Mouse (Mus musculus) cerebellum, adult 8-10 months (tissue): Measurements from ENCODE around the gene Mrpl47.
A peak's percentile ranks its signal among the peaks of the same experiment; 100 is the strongest.
"Not testable (repeated sequence)": the region's sequence is repeated elsewhere in the genome, so short reads cannot be mapped to it uniquely, and the experiment has no call there.

Experiments
- DNase-seq: peaks from one replicate; pipeline ENCODE4 v3.0.0; 2022

Gene Mrpl47

GRCm38 (mm10) chr3:32705647-32706348, 31.6 kb downstream of the Mrpl47 start, which contains the start of gene Actl6a:
Gene Actl6a (plus strand): TSS chr3:32706298.
- DNase-seq, result not testable (repeated sequence)

- not testable (repeated sequence) for DNase-seq
These were observed 32.8 kb downstream of the Mrpl47 start for GRCm38 (mm10) chr3:32704632-32705031.

- not testable (repeated sequence) for DNase-seq
These were observed 33.4 kb downstream of the Mrpl47 start for GRCm38 (mm10) chr3:32704021-32704420.

GRCm38 (mm10) chr3:32698228-32698863, 39.1 kb downstream of the Mrpl47 start:
- DNase-seq, result peak; percentile 61

GRCm38 (mm10) chr3:32695583-32695980, 41.8 kb downstream of the Mrpl47 start:
- DNase-seq, result no peak

- no peak for DNase-seq
These were observed 42.4 kb downstream of the Mrpl47 start for GRCm38 (mm10) chr3:32694737-32695582.

GRCm38 (mm10) chr3:32694211-32694610, 43.2 kb downstream of the Mrpl47 start:
- DNase-seq, result no peak

GRCm38 (mm10) chr3:32691841-32692240, 45.6 kb downstream of the Mrpl47 start:
- DNase-seq, result no peak

GRCm38 (mm10) chr3:32690901-32691300, 46.5 kb downstream of the Mrpl47 start:
- no peak for DNase-seq

GRCm38 (mm10) chr3:32690008-32690407, 47.4 kb downstream of the Mrpl47 start:
- no peak for DNase-seq

- DNase-seq, result no peak
These were observed 47.8 kb downstream of the Mrpl47 start for GRCm38 (mm10) chr3:32689567-32689999.

GRCm38 (mm10) chr3:32687156-32687555, 50.2 kb downstream of the Mrpl47 start:
- no peak for DNase-seq

- DNase-seq, result no peak
These were observed 50.9 kb downstream of the Mrpl47 start for GRCm38 (mm10) chr3:32686537-32686936.

GRCm38 (mm10) chr3:32684631-32685030, 52.8 kb downstream of the Mrpl47 start:
- DNase-seq, result no peak

- DNase-seq, result no peak
These were observed 54.4 kb downstream of the Mrpl47 start for GRCm38 (mm10) chr3:32682910-32683531.

- no peak for DNase-seq
These were observed 61.0 kb downstream of the Mrpl47 start for GRCm38 (mm10) chr3:32676393-32676792.
